Mouse (Mus musculus): ENCODE measurements around the gene Tmprss3. TPM values are rescaled to one million over a fixed set of nuclear protein-coding genes. Genes with fewer than 3 reads are reported as not detected.

The Tmprss3 gene
- polyA plus RNA-seq, 1 experiment from 2014 or later: not detected

GRCm38 (mm10) chr17:31162607-31163006 is 36.2 kb downstream of the Tmprss3 start:
- Histone ChIP-seq H3K4me2 (no peak overlapping the region), H3K27ac (replicated peaks) (no peak overlapping the region), H3K27me3 (replicated peaks) (no peaks in the 10 kb centered on the region), H3K4me3 (no peak overlapping the region), H3K9ac (no peak overlapping the region), H3K36me3 (no peaks in the 10 kb centered on the region), H3K9me3 (0 out of 2 replicates have a peak, but pooled peaks cover 11% of the 10 kb centered on the region), H3K4me1 (no peaks in the 10 kb centered on the region)
- no peak for ATAC-seq (ENCODE audit: extremely low read depth, insufficient number of reproducible peaks, low FRiP score, low TSS enrichment)
- 76% methylated on average over 12 of the region's 12 CpGs for WGBS

DNA sequence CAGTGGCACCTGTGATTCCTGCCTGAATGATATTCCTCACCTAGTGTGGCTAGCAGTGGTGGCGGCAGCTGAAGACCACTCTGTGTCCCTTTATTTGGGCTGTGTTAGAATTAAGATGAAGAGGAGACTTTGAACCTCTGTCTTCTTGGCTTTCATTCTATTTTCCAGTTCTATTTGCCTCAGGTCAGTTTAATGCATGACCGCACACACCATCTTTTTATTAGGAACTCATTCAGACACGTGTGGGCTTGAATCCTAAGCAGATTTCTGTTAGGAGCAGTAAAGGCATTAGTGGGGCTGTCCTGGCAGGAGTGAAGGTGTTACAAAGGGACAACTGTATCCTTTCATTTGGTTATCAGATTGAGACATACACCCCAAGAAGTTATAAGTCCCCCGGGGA is 38.5 kb downstream of the Tmprss3 start:
- H3K4me1 ChIP-seq: no peaks in the 10 kb centered on the region
- no peak for ATAC-seq (ENCODE audit: extremely low read depth, insufficient number of reproducible peaks, low FRiP score, low TSS enrichment)
- H3K27me3 ChIP-seq (replicated peaks): no peaks in the 10 kb centered on the region
- no peak overlapping the region for H3K27ac ChIP-seq (replicated peaks)
- H3K4me2 ChIP-seq: no peak overlapping the region
- no peaks in the 10 kb centered on the region for H3K36me3 ChIP-seq
- H3K9me3 ChIP-seq: 0 out of 2 replicates have a peak, but pooled peaks cover 11% of the 10 kb centered on the region
- WGBS: 77% methylated on average over 4 of the region's 4 CpGs
- no peak overlapping the region for H3K4me3 ChIP-seq
- no peak overlapping the region for H3K9ac ChIP-seq

DNA sequence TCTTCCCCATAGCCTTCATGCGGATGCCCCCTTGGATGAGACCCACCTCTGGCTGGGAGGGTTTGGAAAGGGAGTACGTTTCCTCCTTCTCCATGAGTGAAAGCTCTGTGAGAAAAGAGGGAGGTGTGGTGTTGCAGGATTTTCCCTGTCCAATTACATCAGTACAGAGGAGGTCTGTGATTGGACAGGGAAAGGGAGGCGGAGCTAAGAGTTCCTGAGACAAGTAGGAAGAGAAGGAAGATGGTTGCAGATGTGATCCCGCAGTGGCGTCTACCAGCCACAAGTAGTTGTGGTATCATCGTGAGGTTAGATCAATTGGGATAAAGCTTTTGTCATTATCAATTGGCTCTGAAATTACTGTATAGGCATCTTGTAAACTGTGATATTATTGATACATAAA is 40.9 kb downstream of the Tmprss3 start:
- H3K4me3 ChIP-seq: no peak overlapping the region
- no peak for ATAC-seq (ENCODE audit: extremely low read depth, insufficient number of reproducible peaks, low FRiP score, low TSS enrichment)
- 0 out of 2 replicates have a peak, but pooled peaks cover 5% of the 10 kb centered on the region for H3K4me1 ChIP-seq
- no peaks in the 10 kb centered on the region for H3K27me3 ChIP-seq (replicated peaks)
- H3K36me3 ChIP-seq: no peaks in the 10 kb centered on the region
- H3K27ac ChIP-seq (replicated peaks): no peak overlapping the region
- no peak overlapping the region for H3K4me2 ChIP-seq
- 0 out of 2 replicates have a peak, but pooled peaks cover 11% of the 10 kb centered on the region for H3K9me3 ChIP-seq
- no peak overlapping the region for H3K9ac ChIP-seq
- WGBS: 71% methylated on average over 6 of the region's 6 CpGs

GRCm38 (mm10) chr17:31153785-31154184 is 45.0 kb downstream of the Tmprss3 start:
- no peaks in the 10 kb centered on the region for H3K27me3 ChIP-seq (replicated peaks)
- no peak overlapping the region for H3K27ac ChIP-seq (replicated peaks)
- H3K9me3 ChIP-seq: 0 out of 2 replicates have a peak, but pooled peaks cover 7% of the 10 kb centered on the region
- no peak overlapping the region for H3K4me3 ChIP-seq
- no peak overlapping the region for H3K4me2 ChIP-seq
- WGBS: 50% methylated on average over 8 of the region's 8 CpGs
- no peaks in the 10 kb centered on the region for H3K36me3 ChIP-seq
- ATAC-seq (ENCODE audit: extremely low read depth, insufficient number of reproducible peaks, low FRiP score, low TSS enrichment): no peak
- no peak overlapping the region for H3K9ac ChIP-seq
- 0 out of 2 replicates have a peak, but pooled peaks cover 5% of the 10 kb centered on the region for H3K4me1 ChIP-seq

- Histone ChIP-seq H3K4me3 (no peak overlapping the region), H3K4me1 (0 out of 2 replicates have a peak, but pooled peaks cover 5% of the 10 kb centered on the region), H3K27ac (replicated peaks) (no peak overlapping the region), H3K4me2 (no peak overlapping the region), H3K27me3 (replicated peaks) (no peaks in the 10 kb centered on the region), H3K9me3 (0 out of 2 replicates have a peak, but pooled peaks cover 4% of the 10 kb centered on the region), H3K9ac (no peak overlapping the region), H3K36me3 (no peaks in the 10 kb centered on the region)
- ATAC-seq (ENCODE audit: extremely low read depth, insufficient number of reproducible peaks, low FRiP score, low TSS enrichment): no peak
- WGBS: 55% methylated on average over 9 of the region's 9 CpGs
Measured at GRCm38 (mm10) chr17:31152966-31153499, 45.7 kb downstream of the Tmprss3 start.

- no peak overlapping the region for H3K27ac ChIP-seq (replicated peaks)
- no peaks in the 10 kb centered on the region for H3K27me3 ChIP-seq (replicated peaks)
- WGBS: 68% methylated on average over 5 of the region's 5 CpGs
- no peak for ATAC-seq (ENCODE audit: extremely low read depth, insufficient number of reproducible peaks, low FRiP score, low TSS enrichment)
- no peak overlapping the region for H3K4me3 ChIP-seq
- no peak overlapping the region for H3K4me2 ChIP-seq
- H3K4me1 ChIP-seq: 0 out of 2 replicates have a peak, but pooled peaks cover 5% of the 10 kb centered on the region
- no peak overlapping the region for H3K9ac ChIP-seq
- H3K36me3 ChIP-seq: no peaks in the 10 kb centered on the region
- H3K9me3 ChIP-seq: 0 out of 2 replicates have a peak, but pooled peaks cover 4% of the 10 kb centered on the region
Measured at GRCm38 (mm10) chr17:31152512-31152911, 46.3 kb downstream of the Tmprss3 start.

DNA sequence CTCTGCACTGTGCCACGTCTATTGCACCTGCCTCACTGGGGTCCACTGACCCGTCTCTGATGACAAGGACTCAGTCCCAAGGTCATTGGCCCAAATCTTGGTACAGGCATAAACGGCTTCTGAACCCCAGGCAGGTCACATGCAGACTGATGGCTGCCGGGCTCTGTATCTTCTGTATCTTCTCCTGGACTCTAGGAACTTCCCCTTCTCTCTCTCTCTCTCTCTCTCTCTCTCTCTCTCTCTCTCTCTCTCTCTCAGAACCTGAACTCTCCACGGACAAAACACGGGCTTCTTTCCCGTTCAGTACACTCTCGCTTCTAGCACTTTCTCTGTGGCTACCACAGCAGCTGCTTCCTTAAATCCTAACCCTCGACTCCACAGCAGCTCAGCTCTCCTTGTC is 52.8 kb downstream of the Tmprss3 start:
- 77% methylated on average over 9 of the region's 9 CpGs for WGBS
- H3K27me3 ChIP-seq (replicated peaks): peaks cover 10% of the 10 kb centered on the region
- 0 out of 2 replicates have a peak, but pooled peaks cover 4% of the 10 kb centered on the region for H3K9me3 ChIP-seq

GRCm38 (mm10) chr17:31144040-31145037 is 54.4 kb downstream of the Tmprss3 start, which contains the start of gene Tff2:
Tff2 (minus strand) TSS chr17:31144282.
- 0 out of 2 replicates have a peak, but pooled peaks cover 4% of the 10 kb centered on the region for H3K9me3 ChIP-seq
- H3K4me2 ChIP-seq: no peak within 1 kb of the TSS
- no peak within 1 kb of the TSS for H3K4me3 ChIP-seq
- peaks cover 10% of the 10 kb centered on the region for H3K27me3 ChIP-seq (replicated peaks)
- no peak for ATAC-seq (ENCODE audit: extremely low read depth, insufficient number of reproducible peaks, low FRiP score, low TSS enrichment)
- no peak within 1 kb of the TSS for H3K27ac ChIP-seq (replicated peaks)
- WGBS: 58% methylated on average over 15 of the region's 15 CpGs
- H3K4me1 ChIP-seq: no peaks in the 10 kb centered on the region
- H3K36me3 ChIP-seq: no peaks in the 10 kb centered on the region
- no peak within 1 kb of the TSS for H3K9ac ChIP-seq

More for the DNA sequence above, 52.8 kb downstream of the Tmprss3 start:
- no peak overlapping the region for H3K4me3 ChIP-seq
- no peaks in the 10 kb centered on the region for H3K4me1 ChIP-seq
- H3K36me3 ChIP-seq: no peaks in the 10 kb centered on the region
- no peak overlapping the region for H3K9ac ChIP-seq
- H3K27ac ChIP-seq (replicated peaks): no peak overlapping the region
- no peak for ATAC-seq (ENCODE audit: extremely low read depth, insufficient number of reproducible peaks, low FRiP score, low TSS enrichment)
- H3K4me2 ChIP-seq: no peak overlapping the region

GRCm38 (mm10) chr17:31142116-31142515 is 56.7 kb downstream of the Tmprss3 start:
- Histone ChIP-seq H3K4me1 (no peaks in the 10 kb centered on the region), H3K27ac (replicated peaks) (no peak overlapping the region), H3K9me3 (no peaks in the 10 kb centered on the region), H3K4me3 (no peak overlapping the region), H3K4me2 (no peak overlapping the region), H3K9ac (no peak overlapping the region), H3K36me3 (no peaks in the 10 kb centered on the region), H3K27me3 (replicated peaks) (peaks cover 13% of the 10 kb centered on the region)
- ATAC-seq (ENCODE audit: extremely low read depth, insufficient number of reproducible peaks, low FRiP score, low TSS enrichment): no peak
- 87% methylated on average over 7 of the region's 7 CpGs for WGBS

- H3K27me3 ChIP-seq (replicated peaks): peaks cover 13% of the 10 kb centered on the region
- WGBS: 19% methylated on average over 5 of the region's 5 CpGs
- ATAC-seq (ENCODE audit: extremely low read depth, insufficient number of reproducible peaks, low FRiP score, low TSS enrichment): no peak
- H3K9ac ChIP-seq: no peak overlapping the region
- H3K9me3 ChIP-seq: no peaks in the 10 kb centered on the region
- no peak overlapping the region for H3K4me2 ChIP-seq
- H3K36me3 ChIP-seq: no peaks in the 10 kb centered on the region
- no peak overlapping the region for H3K27ac ChIP-seq (replicated peaks)
- no peak overlapping the region for H3K4me3 ChIP-seq
- H3K4me1 ChIP-seq: no peaks in the 10 kb centered on the region
Measured at GRCm38 (mm10) chr17:31138398-31138797, 60.4 kb downstream of the Tmprss3 start.

DNA sequence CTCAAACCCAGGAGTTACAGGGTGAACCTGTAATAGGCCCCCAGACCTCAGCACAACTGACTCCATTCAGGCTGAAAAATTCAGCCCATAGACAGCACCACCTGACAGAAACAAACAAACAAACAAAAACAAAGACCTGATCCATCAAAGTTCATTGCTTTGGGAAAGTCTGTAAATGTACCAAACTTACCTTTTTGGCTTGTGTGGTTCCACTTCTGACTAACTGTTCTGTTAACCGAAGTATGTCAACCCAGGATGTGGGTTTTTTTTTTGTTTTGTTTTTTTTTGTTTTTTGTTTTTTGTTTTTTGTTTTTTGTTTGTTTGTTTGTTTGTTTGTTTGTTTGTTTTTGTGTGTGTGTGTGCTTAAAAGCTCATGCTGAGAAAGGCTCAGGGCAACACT is 62.0 kb downstream of the Tmprss3 start:
- 61% methylated on average over 1 of the region's 1 CpGs for WGBS
- peaks cover 3% of the 10 kb centered on the region; the same call in 1 of the 2 replicates for H3K27me3 ChIP-seq (replicated peaks)
- H3K36me3 ChIP-seq: no peaks in the 10 kb centered on the region
- no peak overlapping the region for H3K9ac ChIP-seq
- no peak for ATAC-seq (ENCODE audit: extremely low read depth, insufficient number of reproducible peaks, low FRiP score, low TSS enrichment)
- no peak overlapping the region for H3K4me3 ChIP-seq
- no peaks in the 10 kb centered on the region for H3K4me1 ChIP-seq
- H3K4me2 ChIP-seq: no peak overlapping the region
- H3K27ac ChIP-seq (replicated peaks): no peak overlapping the region
- H3K9me3 ChIP-seq: no peaks in the 10 kb centered on the region

Measured in heart, embryonic 13.5 days (tissue).